Mouse (Mus musculus) layer of hippocampus, adult 9-11 months (tissue): Measurements from ENCODE around the gene Lrrc19.
A peak's percentile ranks its signal among the peaks of the same experiment; 100 is the strongest.
"Not testable (repeated sequence)": the region's sequence is repeated elsewhere in the genome, so short reads cannot be mapped to it uniquely, and the experiment has no call there.

Source experiments
- DNase-seq: peaks from one replicate; pipeline ENCODE4 v3.0.0; 2022

Lrrc19 gene

GRCm38 (mm10) chr4:94649920-94650319 lies at the start of gene Lrrc19:
Lrrc19 (minus strand) TSS chr4:94650144.
- DNase-seq = no peak

GRCm38 (mm10) chr4:94696368-94696767 lies 46.4 kb upstream of the Lrrc19 start:
- no peak for DNase-seq

DNA sequence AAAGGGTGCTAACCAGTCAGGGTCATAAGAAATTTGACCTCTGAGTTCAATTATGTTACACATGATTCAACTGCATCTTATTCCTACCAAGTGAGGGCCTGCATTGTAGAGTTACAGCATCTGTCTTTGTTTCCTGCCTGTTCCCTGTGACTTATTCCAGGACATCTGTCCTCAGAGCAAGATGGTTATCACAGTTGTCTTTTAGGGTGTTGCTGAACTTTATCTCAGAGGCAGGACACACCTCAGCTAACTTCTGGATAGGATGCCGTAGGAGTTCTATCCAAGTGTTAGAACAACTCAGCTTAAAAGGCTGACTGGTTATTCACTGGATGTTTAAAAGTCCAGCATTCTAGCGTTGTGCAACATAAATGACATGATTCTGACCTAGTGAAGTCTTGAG lies 42.2 kb upstream of the Lrrc19 start:
- DNase-seq = no peak

GRCm38 (mm10) chr4:94691078-94691477 lies 41.1 kb upstream of the Lrrc19 start:
- DNase-seq = no peak

DNA sequence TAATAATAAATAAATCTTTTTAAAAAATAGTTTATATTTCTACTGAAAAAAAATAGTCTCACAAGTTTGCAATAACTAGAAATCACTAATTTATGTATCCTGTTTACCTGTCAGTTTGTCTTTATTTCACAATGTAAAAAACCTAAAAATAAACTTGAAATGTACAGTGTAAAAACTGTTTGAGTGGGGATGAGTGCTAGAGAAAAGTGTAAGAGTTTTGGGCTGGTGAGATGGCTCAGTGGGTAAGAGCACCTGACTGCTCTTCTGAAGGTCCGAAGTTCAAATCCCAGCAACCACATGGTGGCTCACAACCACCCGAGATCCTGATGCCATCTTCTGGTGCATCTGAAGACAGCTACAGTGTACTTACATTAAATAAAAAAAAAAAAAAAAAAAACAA lies 39.9 kb upstream of the Lrrc19 start:
- DNase-seq = not testable (repeated sequence)

DNA sequence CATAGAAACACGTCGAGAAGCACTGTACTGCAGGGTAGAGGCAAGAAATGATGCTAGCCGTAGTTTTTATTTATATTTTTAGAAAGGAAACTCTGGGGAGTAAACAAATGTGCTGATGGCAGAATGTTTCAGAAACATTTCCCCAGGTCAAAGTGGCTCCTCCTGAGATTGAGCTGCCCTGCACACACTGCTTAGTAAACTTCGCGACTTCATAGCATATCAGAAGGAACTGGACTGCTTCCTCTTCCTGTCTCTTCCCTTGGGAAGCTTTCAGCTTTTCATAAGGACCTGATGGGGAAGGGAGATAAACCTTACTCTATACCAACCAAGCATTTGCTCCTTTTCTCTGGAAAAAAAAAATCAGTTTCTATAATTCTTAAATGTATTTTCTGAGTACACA lies 33.4 kb upstream of the Lrrc19 start:
- DNase-seq = no peak

DNA sequence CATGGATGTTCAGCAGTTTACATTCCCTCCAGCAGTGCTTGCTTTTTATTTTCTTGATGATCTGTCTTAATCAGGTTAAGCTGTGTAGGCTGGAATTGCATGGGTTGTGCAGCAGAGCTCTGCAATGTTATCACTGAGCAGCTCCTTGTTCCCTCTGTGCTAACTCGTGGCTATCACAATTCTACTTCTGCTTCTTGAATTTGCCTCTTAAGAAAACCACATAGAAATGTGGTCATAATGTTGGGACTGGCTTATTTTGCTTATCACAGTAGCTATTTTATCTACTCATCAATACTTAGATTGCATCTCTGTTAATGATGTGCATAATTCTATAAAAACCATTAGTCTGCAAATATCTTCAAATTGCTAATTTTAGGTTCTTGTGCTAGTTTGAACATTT lies 32.1 kb upstream of the Lrrc19 start:
- no peak for DNase-seq

GRCm38 (mm10) chr4:94681181-94681580 lies 31.2 kb upstream of the Lrrc19 start:
- no peak for DNase-seq

GRCm38 (mm10) chr4:94680662-94681061 lies 30.7 kb upstream of the Lrrc19 start:
- DNase-seq = no peak

GRCm38 (mm10) chr4:94669718-94670117 lies 19.8 kb upstream of the Lrrc19 start:
- no peak for DNase-seq

DNA sequence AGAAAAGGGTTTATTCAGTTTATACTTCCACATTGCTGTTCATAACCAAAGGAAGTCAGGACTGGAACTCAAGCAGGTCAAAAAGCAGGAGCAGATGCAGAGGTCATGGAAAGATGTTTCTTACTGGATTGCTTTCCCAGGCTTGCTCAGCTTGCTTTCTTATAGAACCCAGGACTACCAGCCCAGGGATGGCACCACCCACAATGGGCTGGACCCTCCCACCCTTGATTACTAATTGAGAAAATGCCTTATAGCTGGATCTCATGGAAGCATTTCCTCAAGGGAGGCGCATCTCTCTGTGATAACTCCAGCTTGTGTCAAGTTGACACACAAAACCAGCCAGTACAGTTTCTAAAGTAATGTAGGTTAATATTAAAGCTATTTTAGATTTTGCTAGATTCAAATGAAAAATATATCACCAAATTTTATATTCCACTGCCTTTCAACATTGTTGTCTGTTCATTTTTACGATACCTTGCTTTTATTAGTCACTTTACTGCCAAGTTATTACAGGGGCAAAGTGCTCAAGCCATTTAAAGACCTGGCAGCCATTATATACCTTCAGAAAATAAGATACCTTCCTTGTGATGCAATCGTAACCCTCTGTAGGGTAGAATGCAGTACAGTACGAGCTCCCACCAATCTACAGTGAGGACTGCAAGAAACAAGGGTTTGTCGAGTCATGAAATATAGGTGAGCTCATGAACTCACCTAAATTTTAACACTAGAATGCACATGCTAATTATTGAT lies 657 bp upstream of the Lrrc19 start:
- not testable (repeated sequence) for DNase-seq

DNA sequence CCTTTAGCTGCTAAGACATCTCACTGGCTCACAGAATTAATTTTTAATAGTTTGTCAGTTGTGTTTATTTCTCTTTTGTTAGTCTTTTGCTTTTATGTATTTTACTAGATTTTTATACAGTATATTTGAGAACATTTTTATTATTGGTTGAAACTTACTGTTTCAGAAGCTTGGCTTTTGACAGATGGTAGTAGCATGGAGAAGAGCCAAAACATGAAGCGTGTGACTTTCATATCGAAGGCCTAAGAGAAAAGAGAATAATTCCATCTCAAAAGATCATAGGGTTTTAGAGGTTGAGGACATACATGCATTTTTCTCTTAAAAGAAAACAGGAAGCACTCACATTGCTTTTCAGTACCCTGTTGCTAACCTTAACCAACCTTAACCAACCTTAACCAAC lies 6.8 kb downstream of the Lrrc19 start:
- DNase-seq = peak; percentile 16

DNA sequence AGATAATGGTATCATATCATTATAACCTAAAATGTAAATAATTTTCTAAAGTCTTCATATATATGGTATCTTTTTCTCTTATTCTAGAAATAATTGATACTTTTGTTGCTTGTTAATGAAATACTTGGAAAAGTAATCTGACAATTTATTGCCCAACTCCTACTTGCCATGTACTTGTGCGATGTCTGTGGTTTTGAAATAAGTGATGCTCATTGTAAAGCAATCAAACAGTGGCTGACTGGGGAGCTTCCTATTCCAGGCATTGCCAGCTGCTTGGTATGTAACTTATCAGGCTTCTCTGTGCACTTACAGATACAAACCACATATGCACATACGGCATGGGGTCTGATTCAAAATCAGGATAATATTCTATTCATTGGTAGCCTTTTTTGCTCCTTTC lies 29.9 kb downstream of the Lrrc19 start:
- DNase-seq = no peak

- DNase-seq = no peak
Measured at GRCm38 (mm10) chr4:94614627-94615006, 35.3 kb downstream of the Lrrc19 start.

- peak; percentile 96 for DNase-seq
Measured at GRCm38 (mm10) chr4:94613972-94614626, 35.8 kb downstream of the Lrrc19 start, which contains the start of gene Ift74. Ift74 (plus strand) TSS chr4:94614491.

- DNase-seq = no peak
Measured at GRCm38 (mm10) chr4:94610339-94610738, 39.6 kb downstream of the Lrrc19 start.

GRCm38 (mm10) chr4:94605591-94605990 lies 44.4 kb downstream of the Lrrc19 start:
- no peak for DNase-seq

DNA sequence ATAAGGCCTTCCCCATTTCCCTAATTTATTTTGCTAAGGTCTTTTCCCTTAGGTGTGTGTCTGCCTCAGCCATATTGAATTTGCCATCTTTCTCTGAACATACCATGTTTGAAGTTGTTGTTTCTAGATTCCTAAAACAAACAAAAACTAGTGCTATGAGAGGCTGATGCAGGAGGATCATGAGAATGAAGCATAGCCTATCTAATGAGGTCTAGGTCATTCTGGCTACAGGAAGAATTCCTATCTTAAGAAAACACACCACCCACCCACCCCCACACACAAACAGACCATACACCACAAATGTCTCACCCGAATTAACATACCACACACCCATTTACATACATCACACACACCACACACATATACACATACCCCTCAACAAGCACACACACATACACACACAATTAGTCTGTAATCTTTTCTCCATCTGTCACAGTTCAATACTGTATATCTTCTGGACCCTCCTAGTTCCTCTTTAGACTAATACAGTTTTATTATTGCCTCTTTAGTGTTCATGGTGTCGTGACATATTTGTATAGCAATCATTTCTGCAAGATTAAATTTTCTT lies 45.4 kb downstream of the Lrrc19 start:
- no peak for DNase-seq

GRCm38 (mm10) chr4:94603031-94603629 lies 46.8 kb downstream of the Lrrc19 start, which contains the start of gene Plaa:
Plaa (minus strand) TSS chr4:94603244.
- peak; percentile 94 for DNase-seq

- DNase-seq = no peak
Measured at GRCm38 (mm10) chr4:94602496-94603030, 47.4 kb downstream of the Lrrc19 start.

DNA sequence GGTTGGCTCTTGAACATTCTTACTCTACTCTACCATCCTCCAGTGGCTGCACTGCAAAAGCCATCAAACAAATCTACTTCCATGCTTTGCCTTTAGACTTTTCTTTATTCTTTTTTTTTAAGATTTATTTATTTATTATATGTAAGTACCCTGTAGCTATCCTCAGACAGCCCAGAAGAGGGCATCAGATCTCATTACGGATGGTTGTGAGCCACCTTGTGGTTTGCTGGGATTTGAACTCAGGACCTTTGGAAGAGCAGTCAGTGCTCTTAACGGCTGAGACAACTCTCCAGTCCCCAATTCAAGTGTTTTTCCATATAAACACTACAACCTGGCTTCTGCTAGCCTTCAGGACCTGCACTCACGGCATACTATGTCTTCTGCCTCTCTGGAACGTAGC lies 48.5 kb downstream of the Lrrc19 start:
- DNase-seq = no peak

- DNase-seq = no peak
Measured at GRCm38 (mm10) chr4:94592709-94593108, 57.2 kb downstream of the Lrrc19 start.

DNA sequence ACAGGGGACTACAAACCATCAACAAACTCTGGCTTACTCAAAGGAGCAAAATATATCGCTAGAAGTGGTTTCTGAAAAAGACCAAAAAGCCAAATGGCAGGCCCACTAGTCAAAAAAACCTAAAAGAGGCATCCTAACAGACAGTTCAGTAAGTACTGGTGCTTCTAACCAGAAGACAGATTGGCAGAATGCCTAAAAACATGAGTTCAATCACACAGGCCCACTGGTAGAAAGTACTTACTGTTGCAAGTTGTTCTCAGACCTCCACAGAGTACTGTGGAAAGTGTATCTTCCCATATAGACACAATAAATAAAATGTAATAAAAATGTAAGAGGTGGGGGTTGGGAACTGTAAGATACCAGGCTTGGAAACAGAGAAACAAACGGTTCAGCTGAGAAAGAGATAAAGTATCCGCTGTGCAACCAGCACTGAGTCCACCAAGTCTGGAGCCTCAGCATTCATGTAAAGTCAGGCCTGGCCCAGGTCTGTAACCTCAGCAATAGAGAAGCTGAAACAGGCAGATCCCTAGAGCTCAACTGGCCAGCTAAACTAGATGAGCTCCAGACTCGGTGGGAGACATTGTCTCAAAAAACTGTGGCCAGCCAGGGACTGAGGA lies 58.1 kb downstream of the Lrrc19 start:
- no peak for DNase-seq
